Mouse (Mus musculus): ENCODE measurements around the gene Mettl24.

Gene Mettl24

DNA sequence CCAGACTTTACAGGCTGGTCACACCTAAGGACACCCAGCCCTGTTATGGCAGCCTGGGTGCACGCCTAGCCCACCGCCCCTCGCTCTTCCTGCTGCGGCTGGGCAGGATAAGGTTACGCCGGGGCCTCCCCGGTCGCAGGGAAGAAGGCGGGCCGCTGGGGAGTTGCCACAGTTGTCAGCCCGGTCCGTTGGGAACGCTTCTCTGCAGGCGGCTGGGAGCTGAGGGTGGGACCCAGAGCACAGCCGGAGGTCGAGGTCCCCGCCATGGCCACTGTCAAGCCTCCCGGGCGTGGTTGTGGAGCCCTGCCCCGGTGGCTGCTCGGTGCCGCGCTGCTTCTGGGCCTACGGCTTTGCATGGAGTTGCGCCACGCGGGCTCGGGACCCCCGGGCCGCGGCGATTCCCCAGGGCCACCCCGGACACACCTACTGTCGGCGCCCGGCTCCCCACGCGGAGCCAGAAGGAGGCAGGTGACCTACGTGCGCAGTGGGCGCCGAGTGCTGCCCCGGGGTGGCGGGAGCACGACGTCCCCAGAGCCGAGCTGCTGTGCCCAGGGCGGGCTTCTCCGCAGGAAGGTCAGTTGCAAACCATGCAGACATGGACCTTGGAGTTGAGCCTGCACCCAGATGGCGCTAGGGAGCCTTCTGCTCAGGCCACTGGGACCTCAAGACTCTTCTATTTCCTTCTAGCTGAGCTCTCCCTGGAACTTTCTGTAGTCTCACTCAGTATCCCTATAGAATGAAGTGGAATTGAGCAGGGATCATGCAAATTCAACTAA, at the start of gene Mettl24:
Gene Mettl24, plus strand, starts transcription at position 191 of the 776 bp plus-strand sequence.
- DNase-seq (ENCODE audit: low spot score in 2 of 2) = peak; percentile 49 to 64

DNA sequence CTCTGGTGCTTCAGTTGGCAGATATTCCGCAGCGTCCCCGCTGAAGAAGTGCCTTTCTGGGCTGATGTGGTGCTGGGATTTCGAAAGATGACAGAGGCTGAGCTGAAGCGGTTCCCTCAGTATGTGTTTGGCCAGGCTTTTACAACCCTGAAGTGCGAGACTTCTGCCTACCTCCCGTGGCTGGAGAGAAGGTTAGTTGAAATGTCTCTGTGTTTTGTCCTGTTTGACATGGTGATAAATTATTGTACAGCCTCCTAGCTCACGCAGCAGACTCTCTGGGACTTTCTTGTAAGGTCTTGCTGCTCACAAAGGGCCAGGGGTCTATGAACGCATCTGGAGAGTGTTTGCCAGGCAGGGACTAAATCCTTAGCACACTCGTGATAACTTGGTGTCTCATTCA, 45.8 kb upstream of the Mettl24 start:
- DNase-seq (ENCODE audit: low spot score in 2 of 2) = no peak

DNA sequence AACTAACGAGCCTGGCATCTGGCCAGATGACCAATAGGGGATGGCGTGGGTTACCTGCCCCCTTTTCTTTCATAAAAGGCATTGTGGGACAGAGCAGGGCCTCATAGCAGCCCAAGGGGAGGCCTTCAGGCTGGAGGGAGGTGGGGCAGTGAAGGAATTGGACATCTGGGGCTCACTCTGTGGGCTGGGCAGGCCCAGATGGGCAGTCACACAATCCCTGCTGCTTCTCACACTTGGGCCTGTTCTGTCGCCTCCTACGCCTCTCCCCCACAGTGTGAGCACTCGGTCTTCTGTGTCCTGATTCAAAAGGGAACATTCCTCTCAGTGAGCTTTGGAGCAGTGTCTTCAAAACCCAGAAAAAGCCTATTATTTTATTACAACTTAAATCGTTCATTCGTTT, 44.8 kb upstream of the Mettl24 start:
- no peak for DNase-seq (ENCODE audit: low spot score in 2 of 2)

DNA sequence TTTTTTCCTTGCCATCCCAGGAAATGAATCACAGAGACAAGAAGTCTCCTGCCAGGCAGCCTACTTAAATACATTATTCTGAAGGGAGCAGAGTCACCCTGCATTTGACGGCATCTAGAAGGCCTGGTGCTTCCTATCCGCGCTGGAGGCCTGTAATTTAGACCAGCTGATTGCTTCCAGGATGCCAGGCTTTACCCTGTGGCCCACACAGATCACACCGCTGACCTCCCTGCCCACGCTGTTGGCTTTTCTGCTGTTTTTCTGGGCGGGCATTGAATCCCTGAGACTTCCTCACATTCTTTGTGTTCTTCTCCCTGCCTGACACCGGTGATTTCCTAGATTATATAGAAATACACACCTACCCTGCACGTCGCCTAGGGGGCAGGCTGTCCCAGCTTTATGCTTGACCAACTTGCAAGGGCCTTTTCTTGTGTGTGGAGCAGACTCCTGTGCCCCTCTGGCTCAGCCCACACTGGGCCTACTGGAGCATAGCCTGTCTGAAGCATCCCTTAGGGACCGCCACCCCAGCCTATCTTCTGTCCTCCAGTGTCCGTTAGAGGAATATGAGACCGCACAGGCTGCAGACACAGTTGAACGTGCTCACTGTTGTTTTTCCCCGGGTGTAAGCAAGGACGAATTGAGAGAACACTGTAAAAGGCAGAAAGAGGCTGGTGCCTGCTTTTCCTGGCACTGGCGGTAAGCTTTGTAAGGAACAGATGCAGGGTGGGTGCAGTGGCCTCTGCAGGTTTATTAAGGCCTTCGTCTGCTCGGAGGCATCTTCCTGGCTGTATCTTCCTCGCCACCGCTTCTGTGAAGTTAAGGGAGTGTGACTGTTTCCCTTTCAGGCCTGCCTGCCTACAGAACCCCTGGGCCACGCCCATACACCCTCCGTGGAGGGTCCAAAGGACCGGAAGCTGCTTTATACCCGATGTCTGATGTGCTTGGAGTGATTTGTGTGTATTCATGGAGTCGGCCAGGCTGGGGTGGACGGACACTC, 44.0 kb upstream of the Mettl24 start:
- no peak for DNase-seq (ENCODE audit: low spot score in 2 of 2)

DNA sequence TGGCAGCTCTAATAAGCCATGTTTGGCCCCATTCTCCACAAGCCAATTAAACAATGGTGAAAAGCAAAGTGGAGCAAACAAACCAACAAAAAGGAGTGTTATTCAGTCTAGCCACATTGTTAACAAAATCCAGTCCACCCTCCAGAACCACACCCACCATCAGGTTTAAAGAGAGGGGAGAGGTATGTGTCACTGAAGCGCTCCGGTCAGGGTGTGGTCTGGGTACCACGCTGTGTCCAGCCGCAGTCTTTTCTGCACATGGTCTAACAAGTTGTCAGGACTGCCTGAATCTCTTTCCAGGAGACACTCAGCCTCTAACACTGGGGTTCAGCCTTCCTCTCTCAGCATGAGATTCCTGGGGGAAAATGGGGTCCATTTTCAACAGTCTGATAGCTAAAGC, 42.7 kb upstream of the Mettl24 start:
- no peak for DNase-seq (ENCODE audit: low spot score in 2 of 2)

DNA sequence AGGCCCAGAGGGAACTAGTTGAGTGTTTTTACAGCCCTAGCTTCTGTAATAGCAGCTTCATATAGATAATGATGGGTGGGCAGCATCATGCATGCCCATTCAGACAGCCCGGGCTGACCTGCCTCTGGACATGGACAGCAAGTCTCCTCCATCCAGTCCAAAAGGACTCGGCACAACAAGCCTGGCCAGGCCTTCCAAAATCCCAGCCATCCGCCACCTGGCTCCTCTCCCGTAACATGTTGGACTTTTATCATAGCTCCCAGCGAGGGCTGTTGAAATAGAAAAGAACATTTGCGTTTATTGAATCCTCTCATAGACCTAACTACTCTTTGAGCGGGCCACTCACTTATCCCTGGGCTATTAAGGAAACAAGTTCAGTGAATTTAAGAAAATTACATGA, 41.2 kb upstream of the Mettl24 start:
- DNase-seq (ENCODE audit: low spot score in 2 of 2) = no peak

DNA sequence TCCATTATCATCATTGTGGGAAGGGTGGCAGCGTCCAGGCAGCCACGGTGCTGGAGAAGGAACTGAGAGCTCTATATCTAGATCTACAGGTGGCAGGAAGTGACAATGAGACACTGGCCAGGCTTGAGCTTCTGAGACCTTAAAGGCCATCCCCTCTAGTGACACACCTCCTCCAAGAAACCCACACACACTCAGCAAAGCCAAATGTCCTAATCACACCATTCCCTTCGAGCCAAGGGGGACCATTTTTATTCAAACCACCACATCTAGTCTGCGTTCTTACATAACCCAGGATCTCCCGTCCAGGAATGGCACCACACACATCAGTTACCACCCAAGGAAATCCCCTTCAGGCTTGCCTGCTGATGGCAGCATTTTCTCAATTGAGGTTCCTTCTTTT, 40.0 kb upstream of the Mettl24 start:
- DNase-seq (ENCODE audit: low spot score in 2 of 2) = no peak

DNA sequence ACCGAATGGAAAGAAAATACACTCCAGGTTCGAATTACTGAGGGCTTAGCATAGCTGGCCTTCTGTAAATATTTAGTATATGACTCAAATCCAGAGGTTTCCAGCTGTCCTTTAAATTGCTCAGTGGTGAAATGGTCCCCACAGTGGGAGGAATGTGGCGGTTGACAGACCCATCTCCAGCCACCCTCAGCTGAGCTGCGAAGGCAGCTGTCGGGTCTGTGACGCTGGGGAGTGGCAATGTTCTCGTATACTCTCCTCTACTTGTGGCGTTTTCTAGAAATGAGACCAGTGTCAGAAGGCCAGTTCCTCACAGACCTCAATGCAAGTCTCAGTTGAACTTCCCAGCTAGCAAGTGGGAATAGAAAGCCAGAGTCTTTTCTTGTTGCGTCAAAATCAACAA, 38.6 kb upstream of the Mettl24 start:
- DNase-seq (ENCODE audit: low spot score in 2 of 2) = no peak

DNA sequence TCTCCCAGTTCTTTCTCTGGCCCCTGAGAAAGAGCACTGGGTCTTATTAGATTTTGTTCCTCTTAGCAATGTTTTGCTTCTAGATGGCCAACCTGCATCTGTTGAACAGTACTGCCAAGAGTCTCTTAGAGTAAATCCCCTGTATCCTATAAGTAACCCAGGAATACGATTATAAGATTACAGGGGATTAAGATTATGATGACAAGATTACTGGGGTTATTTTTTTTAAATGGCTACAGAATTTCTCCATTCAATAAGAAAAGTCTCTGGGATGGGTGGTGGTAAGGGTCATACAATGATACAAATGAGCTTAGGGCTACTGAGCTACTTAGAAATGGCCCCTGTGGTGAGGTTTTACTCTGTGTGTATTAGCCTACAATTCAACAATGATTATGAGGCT, 37.7 kb upstream of the Mettl24 start:
- DNase-seq (ENCODE audit: low spot score in 2 of 2) = no peak

DNA sequence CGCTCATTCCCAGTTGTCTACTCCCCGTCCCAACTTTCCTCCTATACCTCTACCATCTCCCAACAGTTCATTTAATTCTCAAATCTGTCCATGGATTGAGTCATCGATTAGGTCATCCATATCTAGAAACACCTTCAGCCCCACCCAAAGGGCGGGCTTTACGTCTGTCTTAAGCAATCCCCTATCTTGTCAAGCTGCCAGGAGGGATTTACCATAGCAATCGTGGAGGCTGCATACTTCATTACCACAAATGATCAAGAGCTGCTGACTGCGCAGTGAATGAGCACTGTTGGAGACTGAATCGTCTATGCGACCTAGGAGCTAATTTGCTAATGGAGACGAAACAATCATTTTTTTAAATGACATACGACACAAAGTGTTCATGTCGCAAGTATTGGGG, 34.3 kb upstream of the Mettl24 start:
- no peak for DNase-seq (ENCODE audit: low spot score in 2 of 2)

DNA sequence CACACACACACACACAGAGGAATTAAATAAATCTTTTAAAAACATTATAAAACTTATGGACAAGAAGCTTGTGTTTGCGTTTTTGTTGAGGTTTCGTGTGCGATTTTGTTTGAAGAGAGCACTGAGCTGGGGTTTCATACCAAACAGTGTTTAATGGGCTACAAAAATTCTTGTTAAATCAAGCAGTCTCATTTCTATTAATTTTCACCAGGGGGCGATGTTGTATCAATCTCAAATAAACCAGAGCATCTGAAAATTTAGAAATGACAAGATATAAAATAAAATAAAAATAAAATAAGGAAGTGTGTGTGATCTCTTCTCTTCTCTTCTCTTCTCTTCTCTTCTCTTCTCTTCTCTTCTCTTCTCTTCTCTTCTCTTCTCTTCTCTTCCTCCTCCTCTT, 33.4 kb upstream of the Mettl24 start:
- DNase-seq (ENCODE audit: low spot score in 2 of 2) = no peak

DNA sequence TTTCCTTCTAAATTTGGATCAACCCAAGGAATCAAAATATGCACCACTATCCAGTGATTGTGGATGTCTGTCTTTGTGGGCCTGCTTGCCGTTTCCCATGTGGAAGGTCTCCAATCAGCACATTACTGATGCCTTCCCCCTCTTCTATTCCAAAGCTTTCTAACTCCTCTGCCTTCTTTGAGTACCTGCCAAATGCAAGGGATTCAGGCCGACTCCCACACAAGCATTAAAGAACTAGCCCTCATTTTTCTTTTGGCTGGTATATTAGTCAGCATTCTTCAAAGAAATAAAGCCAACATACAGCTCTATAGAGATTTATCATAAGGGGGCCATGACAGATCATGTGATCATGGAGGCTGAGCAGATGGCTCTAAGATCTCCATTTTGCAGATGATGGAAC, 31.4 kb upstream of the Mettl24 start:
- DNase-seq (ENCODE audit: low spot score in 2 of 2) = no peak

DNA sequence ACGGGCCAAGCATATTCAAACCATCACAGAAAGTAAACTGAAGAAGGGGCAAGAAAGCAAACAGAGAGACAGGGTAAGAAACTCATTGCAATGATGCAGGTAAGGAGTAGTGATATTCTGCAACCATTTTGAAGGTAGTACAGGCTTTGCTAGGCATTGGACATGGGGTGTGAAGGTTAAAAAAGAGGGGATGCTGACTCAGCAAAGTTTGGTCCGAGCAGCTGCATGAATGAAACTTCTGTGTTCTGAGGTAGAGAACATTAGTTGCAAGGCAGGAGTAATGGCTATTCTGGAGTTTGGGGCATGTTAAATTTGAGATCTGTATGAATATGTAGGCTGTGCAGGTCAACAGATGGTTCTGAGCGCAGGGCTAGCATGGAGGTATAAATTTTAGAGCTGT, 17.8 kb upstream of the Mettl24 start:
- no peak for DNase-seq (ENCODE audit: low spot score in 2 of 2)

DNA sequence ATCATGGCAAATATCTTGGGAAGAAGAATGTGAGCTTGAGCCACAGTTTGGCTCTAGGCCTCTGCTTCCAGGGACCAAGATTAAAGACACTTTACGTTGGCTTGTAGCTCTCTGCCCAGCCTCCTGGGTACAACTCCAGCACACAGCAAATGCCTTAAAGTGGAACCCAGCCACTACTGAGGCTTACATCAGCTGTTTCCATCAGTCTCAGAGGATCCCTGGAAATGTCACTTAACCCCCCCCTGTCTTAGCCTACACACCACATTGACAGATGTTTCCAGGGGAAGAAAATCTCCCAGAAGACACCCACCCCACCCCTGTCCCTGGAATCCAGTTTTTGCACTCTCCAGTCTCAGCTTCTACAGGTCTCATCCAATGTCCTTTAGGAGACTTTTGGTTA, 16.1 kb upstream of the Mettl24 start:
- no peak for DNase-seq (ENCODE audit: low spot score in 2 of 2)

DNA sequence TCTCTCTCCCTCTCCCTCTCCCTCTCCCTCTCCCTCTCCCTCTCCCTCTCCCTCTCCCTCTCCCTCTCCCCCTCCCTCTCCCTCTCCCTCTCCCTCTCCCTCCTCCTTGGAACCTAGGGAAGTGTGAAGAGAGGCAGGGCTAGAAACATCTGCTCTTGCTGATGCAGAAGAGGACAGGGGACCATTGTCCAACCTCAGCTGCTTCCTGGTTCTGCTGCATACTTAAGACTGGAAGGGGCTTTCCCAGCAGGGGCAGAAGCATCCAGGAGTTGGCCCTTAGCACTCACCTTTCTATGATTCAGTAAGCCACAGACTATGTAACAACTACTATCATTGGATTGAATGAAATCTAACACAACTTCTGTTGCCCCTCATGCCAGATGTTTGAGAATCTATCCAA, 14.4 kb upstream of the Mettl24 start:
- DNase-seq (ENCODE audit: low spot score in 2 of 2) = no peak

DNA sequence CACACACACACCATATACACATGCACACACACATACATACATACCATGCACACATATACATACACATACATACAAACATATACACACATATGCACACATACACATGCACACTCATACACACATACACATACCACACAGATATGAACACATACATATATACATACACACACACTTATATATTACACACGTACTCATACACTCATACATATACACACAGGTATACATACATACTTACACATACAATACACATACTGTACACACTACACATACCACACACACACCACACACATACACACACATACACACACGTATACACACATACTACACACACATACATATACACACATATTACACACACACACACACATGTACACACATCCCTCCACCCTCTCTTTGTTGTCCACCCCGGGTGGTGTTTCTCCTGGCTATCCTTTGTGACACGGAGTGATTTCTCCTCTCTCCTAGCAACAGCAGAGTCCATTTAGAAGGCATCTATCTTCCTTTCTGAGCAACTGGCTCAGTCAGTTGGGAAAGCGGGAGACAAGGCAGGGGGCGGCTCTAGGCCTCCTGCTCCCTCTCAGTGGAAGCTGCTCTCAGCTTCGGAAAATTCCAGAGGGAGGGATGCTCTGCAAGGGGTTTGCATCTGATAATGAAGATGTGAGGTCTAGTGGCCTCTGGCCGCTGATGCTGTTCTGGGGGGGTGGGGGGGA, 10.3 kb upstream of the Mettl24 start:
- no peak for DNase-seq (ENCODE audit: low spot score in 2 of 2)

DNA sequence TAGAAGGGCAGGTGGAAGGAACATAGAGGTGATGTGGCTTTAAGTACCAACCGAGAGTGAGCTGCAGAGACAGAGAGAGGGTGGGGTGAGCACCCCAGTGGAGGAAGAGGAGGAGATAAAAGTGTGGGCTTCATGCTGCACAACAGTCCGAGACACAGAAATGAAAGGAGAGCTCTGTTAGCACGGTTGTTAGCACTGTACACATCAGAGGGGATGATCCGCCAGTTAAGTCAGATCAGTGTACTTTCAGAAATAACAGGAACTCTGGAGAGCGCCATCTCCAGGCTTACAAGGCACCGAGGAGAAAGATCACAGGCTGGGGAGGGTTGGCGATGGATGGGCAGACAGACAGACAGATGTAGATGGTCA, 9.8 kb upstream of the Mettl24 start:
- no peak for DNase-seq (ENCODE audit: low spot score in 2 of 2)

DNA sequence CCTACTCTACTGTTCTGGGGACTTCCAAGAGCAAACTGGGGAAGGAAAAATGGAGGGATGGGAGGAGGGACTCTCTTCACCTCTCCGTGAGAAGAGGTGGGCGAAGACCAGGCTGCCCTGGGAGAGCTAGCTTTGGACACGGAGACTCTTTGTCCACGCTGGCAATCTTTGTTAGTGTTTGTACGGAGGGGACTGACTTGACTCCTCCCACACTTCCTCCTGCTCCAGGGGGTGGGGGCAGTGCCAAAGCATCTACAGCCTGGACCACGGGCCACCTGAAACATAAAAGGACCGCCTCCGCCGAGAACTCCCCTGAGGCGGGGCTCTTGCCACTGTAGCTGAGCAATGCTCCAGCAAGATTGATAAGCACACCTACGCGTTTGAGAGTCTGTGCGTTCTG, 8.9 kb upstream of the Mettl24 start:
- no peak for DNase-seq (ENCODE audit: low spot score in 2 of 2)

DNA sequence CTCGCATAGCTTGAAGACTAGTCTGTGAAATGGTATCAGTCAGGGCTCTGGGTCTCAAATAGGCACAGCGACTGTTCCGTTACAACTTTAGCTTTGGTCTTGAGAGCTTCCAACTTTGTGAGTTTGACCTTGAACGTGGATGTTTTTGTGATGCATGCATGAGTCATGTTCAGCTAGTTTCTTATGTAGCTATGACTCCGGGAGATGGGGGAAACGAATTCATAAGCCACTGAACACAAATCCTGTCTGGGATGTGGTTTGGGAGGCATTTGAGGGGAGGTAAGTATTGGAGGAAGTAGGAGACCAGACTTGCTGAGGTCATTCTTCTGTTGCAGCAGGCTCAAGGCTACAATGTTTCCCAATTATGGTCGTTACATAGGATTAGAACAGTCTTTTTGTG, 7.2 kb upstream of the Mettl24 start:
- no peak for DNase-seq (ENCODE audit: low spot score in 2 of 2)

DNA sequence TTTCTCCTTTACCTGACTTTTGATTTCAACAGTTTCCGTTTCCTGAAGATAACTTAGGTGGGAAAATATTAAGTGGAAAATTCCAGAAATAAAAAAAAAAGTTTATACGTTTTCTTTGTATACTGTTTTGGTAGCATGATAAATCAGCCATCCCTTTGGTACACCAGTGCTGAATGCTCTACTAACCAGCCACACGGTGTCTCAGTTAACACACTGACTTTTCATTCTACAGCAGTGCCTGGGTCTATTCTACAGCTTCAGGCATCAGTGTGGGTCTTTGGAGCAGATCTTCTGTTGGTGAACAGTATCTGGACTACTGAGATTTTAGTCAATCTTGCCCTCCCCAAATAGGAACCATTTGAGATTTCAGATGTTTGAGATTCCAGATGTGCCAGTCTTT, 4.6 kb upstream of the Mettl24 start:
- no peak for DNase-seq (ENCODE audit: low spot score in 2 of 2)

DNA sequence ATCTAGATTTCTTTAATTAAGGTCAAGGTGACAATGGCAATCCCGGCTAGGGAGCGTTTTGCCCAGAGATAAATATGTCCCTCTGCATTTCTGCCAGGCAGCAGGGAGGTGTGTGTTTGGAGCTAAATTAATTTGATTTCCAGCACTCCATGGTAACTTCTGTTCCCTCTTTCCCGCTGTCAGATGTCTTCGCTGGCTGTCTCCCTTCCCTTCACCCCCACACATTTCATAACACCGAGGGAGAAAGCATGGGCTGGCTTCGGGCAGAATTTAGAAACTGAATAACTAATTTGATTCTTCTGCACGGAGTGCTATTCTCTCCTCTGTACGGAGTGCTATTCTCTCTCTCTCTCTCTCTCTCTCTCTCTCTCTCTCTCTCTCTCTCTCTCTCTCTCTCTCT, 612 bp upstream of the Mettl24 start:
- no peak for DNase-seq (ENCODE audit: low spot score in 2 of 2)

DNA sequence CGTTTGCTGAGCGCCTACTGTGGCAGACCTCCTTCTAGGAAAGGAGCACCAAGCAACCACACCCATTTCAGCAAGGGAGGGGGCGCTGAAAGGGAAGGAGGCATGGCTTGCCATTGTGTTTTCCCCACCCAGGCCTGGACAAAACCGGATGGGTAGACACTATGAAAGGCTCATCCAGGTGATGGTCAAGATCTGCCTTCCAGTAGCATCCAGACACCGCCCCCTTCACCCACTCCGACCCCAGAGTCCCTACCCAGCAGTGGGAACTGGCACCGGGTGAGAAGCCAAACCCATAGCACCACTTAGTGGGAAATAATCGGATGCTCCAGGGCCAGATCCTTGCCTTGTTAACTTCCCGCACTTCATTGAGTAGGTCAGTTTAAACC, 779 bp downstream of the Mettl24 start:
- DNase-seq (ENCODE audit: low spot score in 2 of 2) = no peak

All from urinary bladder, adult 18-20 months (tissue).